ENCODE assay signal across 8 mouse cellular contexts in the genomic region with DNA sequence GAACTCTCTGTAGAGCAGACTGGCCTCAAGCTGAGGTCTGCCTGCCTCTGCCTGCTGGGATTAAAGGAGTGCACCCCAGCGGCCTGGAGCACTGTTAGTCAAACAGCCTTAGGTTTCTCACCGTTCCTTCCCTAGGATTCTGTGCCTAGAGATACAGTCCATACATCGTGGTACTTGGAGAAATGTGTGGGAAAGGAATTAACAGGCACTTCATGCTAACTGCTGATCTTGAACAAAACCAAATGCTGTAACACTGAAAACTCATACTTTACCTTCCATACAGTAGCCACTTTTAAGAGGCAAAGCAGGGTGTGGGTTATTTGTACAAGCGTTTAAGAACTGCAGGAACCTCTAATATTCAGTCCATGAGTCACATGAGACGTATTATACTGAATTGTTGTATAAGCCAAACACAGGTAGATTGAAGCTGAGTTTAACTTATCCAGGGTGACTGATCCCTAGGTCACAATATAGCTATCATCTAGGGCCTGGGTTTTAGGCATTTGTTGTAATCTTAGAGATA. TPM values are rescaled to one million over a fixed set of nuclear protein-coding genes. Genes with fewer than 3 reads are reported as not detected.
DNase-seq lines count a peak whose midpoint lies in the region; ATAC-seq and TF ChIP-seq lines count a peak whose summit lies in the region.

No protein-coding gene starts in this region.

- H3K9me3 ChIP-seq in kidney, embryonic 14.5 days (ENCODE audit: control insufficient read depth, low read length): no peaks in the 10 kb centered on the region
- H3K9me3 ChIP-seq in hindbrain, embryonic 15.5 days: no peaks in the 10 kb centered on the region
- H3K9me3 ChIP-seq in midbrain, embryonic 14.5 days (ENCODE audit: control insufficient read depth, low read length): no peaks in the 10 kb centered on the region

- intact Hi-C loops in gastrocnemius, postnatal 14 days (cut with DNase I; ENCODE audit: low total_unique reads): no loop called here

- ATAC-seq in kidney, embryonic 14.5 days (ENCODE audit: low FRiP score, low TSS enrichment): no peak
- ATAC-seq in hindbrain, embryonic 15.5 days (ENCODE audit: low FRiP score, low read depth): no peak
- no peak for ATAC-seq in midbrain, embryonic 14.5 days (ENCODE audit: low FRiP score, low TSS enrichment)

- H3K27ac ChIP-seq in kidney, embryonic 14.5 days (ENCODE audit: low read depth, low read length): no peak overlapping the region
- H3K27ac ChIP-seq in bone marrow, adult 2 months (ENCODE audit: control insufficient read depth, insufficient read depth, low read depth, low read length, poor library complexity): no peak overlapping the region
- H3K27ac ChIP-seq in hindbrain, embryonic 15.5 days (replicated peaks): no peak overlapping the region
- H3K27ac ChIP-seq in midbrain, embryonic 14.5 days (replicated peaks; ENCODE audit: low read depth, low read length): no peak overlapping the region

- peak overlapping the region; percentile 82 for H3K9ac ChIP-seq in kidney, embryonic 14.5 days (ENCODE audit: low read depth, low read length)
- peak overlapping the region; percentile 9; the same call in 1 of the 2 replicates for H3K9ac ChIP-seq in hindbrain, embryonic 15.5 days
- no peak overlapping the region for H3K9ac ChIP-seq in midbrain, embryonic 14.5 days (replicated peaks; ENCODE audit: low read length)

- peak overlapping the region; percentile 72 for H3K4me2 ChIP-seq in kidney, embryonic 14.5 days (replicated peaks; ENCODE audit: low read depth, low read length)
- peak overlapping the region; percentile 72 for H3K4me2 ChIP-seq in hindbrain, embryonic 15.5 days
- peak overlapping the region; percentile 70 for H3K4me2 ChIP-seq in midbrain, embryonic 14.5 days (ENCODE audit: low read length)

- no peak for DNase-seq in kidney, postnatal 36 days
- DNase-seq in midbrain, embryonic 14.5 days: no peak
- no peak for DNase-seq in B cell, adult 2 months
- no peak for DNase-seq in gastrocnemius, adult 18-20 months (ENCODE audit: low spot score)
- DNase-seq in gastrocnemius, postnatal 14 days: no peak

- peaks cover 9% of the 10 kb centered on the region; the same call in 1 of the 2 replicates for H3K4me1 ChIP-seq in kidney, embryonic 14.5 days (ENCODE audit: control insufficient read depth, insufficient read depth, low read length)
- peaks cover 2% of the 10 kb centered on the region for H3K4me1 ChIP-seq in bone marrow, adult 2 months (ENCODE audit: control insufficient read depth, insufficient read depth, low read length)
- peaks cover 28% of the 10 kb centered on the region for H3K4me1 ChIP-seq in hindbrain, embryonic 15.5 days (replicated peaks)
- peaks cover 17% of the 10 kb centered on the region for H3K4me1 ChIP-seq in midbrain, embryonic 14.5 days (ENCODE audit: control insufficient read depth, insufficient read depth, low read length)

- no peak for TF ChIP-seq CTCF in bone marrow, adult 2 months (IDR thresholded peaks at IDR 0.05; ENCODE audit: control insufficient read depth, insufficient read depth, low read length)

- no peak for TF ChIP-seq POLR2A in bone marrow, adult 2 months (IDR thresholded peaks at IDR 0.05; ENCODE audit: borderline replicate concordance, control insufficient read depth, low read depth, low read length)

- H3K36me3 ChIP-seq in kidney, embryonic 14.5 days (ENCODE audit: control insufficient read depth, insufficient read depth, low read length): peaks cover 28% of the 10 kb centered on the region
- peaks cover 22% of the 10 kb centered on the region for H3K36me3 ChIP-seq in hindbrain, embryonic 15.5 days
- peaks cover 23% of the 10 kb centered on the region for H3K36me3 ChIP-seq in midbrain, embryonic 14.5 days (ENCODE audit: control insufficient read depth, insufficient read depth, low read length)

- WGBS in kidney, embryonic 14.5 days: 58% methylated on average over 5 of the region's 5 CpGs
- WGBS in bone marrow, adult 2 months: 61% methylated on average over 5 of the region's 5 CpGs
- 57% methylated on average over 5 of the region's 5 CpGs for WGBS in hindbrain, embryonic 15.5 days
- WGBS in midbrain, embryonic 14.5 days: 57% methylated on average over 5 of the region's 5 CpGs

- H3K27me3 ChIP-seq in kidney, embryonic 14.5 days (ENCODE audit: control insufficient read depth, insufficient read depth, low read length): no peaks in the 10 kb centered on the region
- no peaks in the 10 kb centered on the region for H3K27me3 ChIP-seq in hindbrain, embryonic 15.5 days
- H3K27me3 ChIP-seq in midbrain, embryonic 14.5 days (ENCODE audit: control insufficient read depth, insufficient read depth, low read length): no peaks in the 10 kb centered on the region

- H3K4me3 ChIP-seq in kidney, embryonic 14.5 days (ENCODE audit: low read length): peak overlapping the region; percentile 80
- peak overlapping the region; percentile 25 for H3K4me3 ChIP-seq in bone marrow, adult 2 months (replicated peaks; ENCODE audit: control insufficient read depth, low read depth, low read length)
- H3K4me3 ChIP-seq in hindbrain, embryonic 15.5 days: peak overlapping the region; percentile 79
- H3K4me3 ChIP-seq in midbrain, embryonic 14.5 days (replicated peaks; ENCODE audit: low read depth, low read length): peak overlapping the region; percentile 72

RNA-seq across cellular contexts. Expression of a gene that starts 2.1 kb away (rescaled TPM):
- 1,038 and 1,404 TPM in 2 replicates for polyA plus RNA-seq in kidney, embryonic 14.5 days (2014; fragmentation: Nextera tagmentation; extraction: Ambion mirVana)
- 41.2 and 87.8 TPM in 2 replicates for polyA plus RNA-seq in bone marrow, adult 2 months (2011; ENCODE audit: insufficient read depth, insufficient read length, low replicate concordance, missing spikeins)
- 372 and 431 TPM in 2 replicates for polyA plus RNA-seq in hindbrain, embryonic 15.5 days (2015; fragmentation: Nextera tagmentation; extraction: Ambion mirVana)
- polyA plus RNA-seq in midbrain, embryonic 14.5 days (2014; fragmentation: Nextera tagmentation; extraction: Ambion mirVana): 333 and 390 TPM in 2 replicates
- 100 to 1,000 TPM; 468 to 538 TPM for total RNA-seq in gastrocnemius, adult 18-20 months (2021)
- 100 to 1,000 TPM; 233 to 275 TPM for total RNA-seq in gastrocnemius, postnatal 14 days (2021)

RNA-seq across cellular contexts. Expression of a gene that starts 2.1 kb away (rescaled TPM):
- 6.0 and 6.8 TPM in 2 replicates for polyA plus RNA-seq in kidney, embryonic 14.5 days (2014; fragmentation: Nextera tagmentation; extraction: Ambion mirVana)
- 14.4 TPM in 1 of 2 replicates, not detected in the other for polyA plus RNA-seq in bone marrow, adult 2 months (2011; ENCODE audit: insufficient read depth, insufficient read length, low replicate concordance, missing spikeins)
- 5.4 and 5.6 TPM in 2 replicates for polyA plus RNA-seq in hindbrain, embryonic 15.5 days (2015; fragmentation: Nextera tagmentation; extraction: Ambion mirVana)
- 3.1 and 4.6 TPM in 2 replicates for polyA plus RNA-seq in midbrain, embryonic 14.5 days (2014; fragmentation: Nextera tagmentation; extraction: Ambion mirVana)
- total RNA-seq in gastrocnemius, adult 18-20 months (2021): 1 to 10 TPM; 7.0 to 8.5 TPM
- 1 to 10 TPM; 2.5 to 3.7 TPM for total RNA-seq in gastrocnemius, postnatal 14 days (2021)

RNA-seq across cellular contexts. Expression of a gene that starts 19.6 kb away (rescaled TPM):
- 69.5 and 78.7 TPM in 2 replicates for polyA plus RNA-seq in kidney, embryonic 14.5 days (2014; fragmentation: Nextera tagmentation; extraction: Ambion mirVana)
- 35.1 and 55.3 TPM in 2 replicates for polyA plus RNA-seq in bone marrow, adult 2 months (2011; ENCODE audit: insufficient read depth, insufficient read length, low replicate concordance, missing spikeins)
- 37.0 and 37.6 TPM in 2 replicates for polyA plus RNA-seq in hindbrain, embryonic 15.5 days (2015; fragmentation: Nextera tagmentation; extraction: Ambion mirVana)
- polyA plus RNA-seq in midbrain, embryonic 14.5 days (2014; fragmentation: Nextera tagmentation; extraction: Ambion mirVana): 46.1 and 49.4 TPM in 2 replicates
- 10 to 100 TPM; 13.3 to 13.4 TPM for total RNA-seq in gastrocnemius, adult 18-20 months (2021)
- 10 to 100 TPM; 12.9 to 14.5 TPM for total RNA-seq in gastrocnemius, postnatal 14 days (2021)

RNA-seq across cellular contexts. Expression of a gene that starts 52.1 kb away (rescaled TPM):
- polyA plus RNA-seq in kidney, embryonic 14.5 days (2014; fragmentation: Nextera tagmentation; extraction: Ambion mirVana): 8.9 and 12.9 TPM in 2 replicates
- 0.63 and 3.3 TPM in 2 replicates for polyA plus RNA-seq in bone marrow, adult 2 months (2011; ENCODE audit: insufficient read depth, insufficient read length, low replicate concordance, missing spikeins)
- 5.2 and 5.8 TPM in 2 replicates for polyA plus RNA-seq in hindbrain, embryonic 15.5 days (2015; fragmentation: Nextera tagmentation; extraction: Ambion mirVana)
- 3.0 and 3.8 TPM in 2 replicates for polyA plus RNA-seq in midbrain, embryonic 14.5 days (2014; fragmentation: Nextera tagmentation; extraction: Ambion mirVana)
- 1 to 10 TPM; 3.6 to 4.9 TPM for total RNA-seq in gastrocnemius, adult 18-20 months (2021)
- 1 to 10 TPM; 4.2 to 4.7 TPM for total RNA-seq in gastrocnemius, postnatal 14 days (2021)

Comparison
In these comparisons a context has a peak if more than half of its experiments do, and no peak if none do; other contexts are left out.
1. H3K4me3 ChIP-seq: peak in every context shown above with its lines; median percentile 80 in kidney, embryonic 14.5 days; 79 in hindbrain, embryonic 15.5 days; 72 in midbrain, embryonic 14.5 days; 25 in bone marrow, adult 2 months.